Mouse (Mus musculus): ENCODE measurements around the gene Uba1.

DNA sequence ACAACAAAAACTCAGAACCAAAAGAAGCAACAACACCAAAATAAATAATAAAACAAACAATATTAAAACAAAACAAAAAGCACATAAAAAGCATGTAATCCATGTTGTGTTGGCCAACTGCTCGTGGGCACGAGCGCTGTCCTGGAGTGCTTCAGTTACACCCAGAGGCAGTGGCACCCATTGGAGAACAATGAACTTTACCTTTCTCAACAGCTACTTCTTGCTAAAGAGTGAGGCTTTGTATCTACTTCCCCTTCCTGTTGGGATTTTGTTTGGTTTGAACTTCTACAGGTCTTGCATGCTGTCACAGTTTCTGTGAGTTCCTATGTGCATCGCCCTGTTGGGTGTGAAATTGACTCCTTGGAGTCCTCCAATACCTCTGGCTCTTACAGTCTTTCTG lies 49.6 kb upstream of the Uba1 start:
- TF ChIP-seq POLR2A (IDR thresholded peaks at IDR 0.05; ENCODE audit: insufficient read depth, low read depth, low read length) (no peak), CTCF (IDR thresholded peaks at IDR 0.05; ENCODE audit: insufficient read depth, low read depth, low read length) (no peak)
